Mouse (Mus musculus) T-helper 1 cell (primary cell): ENCODE data around the gene Thoc3.

ENCODE experiments used
- in situ Hi-C: fragments of 300-600 bp; cut with MboI, MseI; formaldehyde crosslinking; loops from one replicate; pipeline ENCODE4 v1.15.1; 2025; ENCODE audit warnings: high pct_unique_total_duplicates

The Thoc3 gene

DNA sequence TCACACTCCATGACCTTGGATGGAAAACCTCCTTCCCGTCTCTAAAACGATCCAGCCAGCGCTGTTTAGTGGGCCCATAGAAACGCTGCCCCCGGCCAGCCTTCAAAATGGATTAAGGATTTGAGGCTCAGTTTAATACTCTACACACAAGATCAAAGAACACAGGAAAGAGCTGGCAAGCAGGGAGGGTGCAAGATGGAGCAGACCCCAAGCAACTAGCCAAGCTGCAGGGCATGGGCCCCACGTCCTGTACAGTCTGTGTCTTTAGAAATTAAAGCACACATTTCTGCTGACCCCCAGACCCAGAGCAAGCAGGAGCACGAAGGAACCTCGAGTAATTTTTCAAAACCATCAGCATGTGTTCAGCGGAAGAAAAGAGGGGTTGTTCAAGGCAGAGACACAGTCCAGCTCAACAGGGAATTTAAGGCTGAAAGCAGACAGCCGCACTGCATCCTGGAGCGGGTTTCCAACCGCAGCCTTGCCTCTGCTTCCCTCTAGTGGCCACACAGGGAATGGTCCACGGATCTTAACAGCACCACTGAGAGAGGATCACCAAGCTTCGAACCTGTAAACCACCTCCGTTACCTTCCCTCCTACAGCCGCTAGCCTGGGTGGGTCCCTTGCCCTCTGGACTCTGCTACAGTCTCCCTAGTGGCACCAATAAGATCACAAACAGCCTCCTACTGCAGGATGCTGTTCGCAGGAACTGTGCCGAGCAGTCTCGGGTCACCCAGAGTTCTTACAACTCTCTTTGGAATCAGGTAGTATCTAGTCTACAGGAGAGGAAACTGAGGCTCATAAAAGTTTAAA, 21.8 kb downstream of the Thoc3 start:
- in situ Hi-C loops: loop anchor here (5.0 kb wide), 1 partner anchor 195 kb away; no protein-coding TSS in a partner anchor

DNA sequence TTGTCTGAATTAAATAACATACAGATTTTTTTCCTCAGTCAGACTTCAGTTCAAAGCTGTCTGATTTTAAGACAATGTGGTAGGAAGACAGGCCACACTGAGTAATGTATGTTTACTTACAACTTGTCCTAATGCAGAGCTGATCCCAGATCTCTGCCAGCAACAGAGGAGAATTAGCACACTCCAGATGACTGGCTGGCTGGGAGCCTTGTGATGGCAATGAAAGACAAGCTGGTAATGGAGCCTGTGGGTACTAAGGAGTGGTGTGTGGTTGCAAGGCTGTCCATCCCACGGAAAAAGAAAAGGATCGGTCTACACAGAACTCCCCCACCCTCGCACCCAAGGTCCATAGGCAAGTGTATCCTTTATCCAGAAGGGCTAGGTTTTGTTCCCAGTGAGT, 25.0 kb downstream of the Thoc3 start:
- in situ Hi-C loops: loop anchor here (5.0 kb wide), 1 partner anchor 331 kb away; no protein-coding TSS in a partner anchor

DNA sequence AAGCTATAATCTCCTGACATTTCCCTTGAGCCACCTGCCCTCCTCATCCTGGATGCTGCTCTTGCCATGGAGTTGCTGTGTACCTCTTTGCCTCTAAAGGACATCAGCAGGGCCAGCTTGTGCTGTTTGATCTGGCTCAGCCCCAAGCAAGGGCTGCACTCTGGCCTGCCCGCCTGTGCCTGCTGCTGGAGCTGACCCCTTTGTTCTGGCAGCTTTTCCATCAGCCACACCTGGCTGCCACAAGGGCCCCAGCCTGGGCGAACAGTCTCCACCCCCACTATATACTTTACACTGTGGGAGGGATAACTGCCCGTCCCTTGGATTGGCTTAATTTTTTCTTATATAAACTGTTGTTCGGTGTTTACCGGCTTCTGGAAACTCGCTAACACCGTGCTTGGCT, 28.7 kb downstream of the Thoc3 start:
- in situ Hi-C loops: loop anchor here (5.0 kb wide), 1 partner anchor 328 kb away; no protein-coding TSS in a partner anchor

DNA sequence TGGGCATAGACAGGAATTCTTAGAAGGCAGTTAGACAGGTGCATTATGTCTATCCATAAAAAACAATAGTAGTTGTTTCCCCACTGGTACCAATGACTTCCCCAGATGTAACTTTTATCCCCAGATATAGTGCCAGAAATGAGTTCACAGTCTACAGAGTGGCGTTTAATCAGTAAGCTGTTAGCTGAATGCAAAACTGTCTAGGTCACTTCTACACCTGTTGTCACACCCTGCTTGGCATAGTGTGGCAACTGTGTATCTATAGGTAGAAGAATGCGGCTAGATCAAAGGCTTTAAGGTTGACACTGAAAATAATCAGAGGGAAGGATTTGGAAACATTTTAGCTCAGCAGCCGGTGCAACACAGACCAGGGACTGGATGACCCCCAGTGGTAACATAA, 29.8 kb downstream of the Thoc3 start:
- in situ Hi-C loops: no loop called here

DNA sequence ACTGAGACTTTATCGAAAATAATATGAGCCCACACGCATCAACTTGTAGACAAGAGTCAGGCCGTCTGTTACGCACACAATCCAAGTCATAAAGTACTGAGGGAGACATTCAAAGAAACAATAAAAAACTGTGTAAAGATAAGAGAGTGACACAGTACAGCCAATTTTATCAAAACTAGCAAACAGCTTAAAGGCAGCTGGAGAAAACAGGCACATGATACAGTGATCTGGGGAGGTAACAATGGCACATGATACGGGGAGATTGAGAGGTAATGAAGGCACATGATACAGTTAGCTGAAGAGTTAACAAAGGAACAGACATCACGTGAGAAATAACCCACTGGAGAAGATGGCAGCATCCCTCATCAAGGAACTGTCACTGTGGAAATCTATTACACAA, 31.6 kb downstream of the Thoc3 start:
- in situ Hi-C loops: no loop called here

DNA sequence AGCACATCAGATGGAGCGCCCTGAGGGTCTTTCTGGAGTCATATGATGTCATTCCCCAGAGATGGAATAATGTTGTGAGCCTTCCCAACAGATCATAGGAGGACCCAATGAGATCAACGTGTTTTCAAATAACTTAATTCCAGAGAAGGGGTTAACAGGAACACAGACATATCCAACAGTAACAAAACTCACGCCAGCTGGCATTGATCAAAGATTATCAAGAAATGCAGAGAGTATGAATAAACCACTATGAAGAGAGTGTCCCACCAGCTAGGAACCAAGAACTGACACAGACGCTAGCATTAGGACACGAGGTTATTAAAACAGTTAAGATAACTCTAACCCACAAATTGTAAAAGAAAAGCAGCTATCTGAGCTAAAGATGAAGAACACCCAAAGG, 32.0 kb downstream of the Thoc3 start:
- in situ Hi-C loops: no loop called here

DNA sequence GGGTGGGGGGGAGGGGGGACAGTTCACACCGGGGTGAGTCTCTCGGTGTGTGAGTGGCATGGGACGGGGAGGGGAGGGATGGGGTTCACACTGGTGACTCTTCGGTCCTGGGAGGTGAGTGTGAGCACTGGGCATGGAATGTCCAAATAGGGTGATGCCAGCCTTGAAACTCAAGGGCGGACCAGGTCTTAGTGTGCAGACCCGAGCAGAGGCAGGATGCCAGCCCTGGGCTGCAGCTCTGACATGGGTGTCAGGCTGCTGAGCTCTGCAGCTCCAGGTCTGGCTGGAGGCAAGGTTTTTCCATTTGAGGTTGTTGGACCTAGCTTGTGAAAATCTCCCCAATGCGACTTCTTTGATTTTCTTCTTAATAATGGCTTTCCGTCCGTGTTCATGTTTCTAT, 37.5 kb downstream of the Thoc3 start:
- in situ Hi-C loops: no loop called here

DNA sequence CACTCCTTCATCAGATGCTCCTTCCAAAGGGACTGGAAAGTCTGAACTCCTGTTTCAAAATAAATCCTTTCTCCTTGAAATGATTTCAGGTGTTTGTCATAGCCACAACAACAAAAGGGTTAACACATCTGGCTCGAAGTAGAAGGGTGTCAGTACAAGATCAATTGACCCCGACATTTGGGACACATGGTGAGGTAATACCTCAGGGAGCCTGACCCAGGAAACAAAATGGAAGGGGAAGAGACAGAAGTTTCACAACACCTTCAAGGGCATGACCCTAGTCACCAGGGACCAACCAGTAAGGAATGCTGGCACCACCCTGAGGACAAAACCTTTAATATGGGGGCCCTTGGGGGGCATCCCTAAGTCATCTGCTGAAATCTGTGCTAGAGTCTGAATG, 38.6 kb downstream of the Thoc3 start:
- in situ Hi-C loops: no loop called here

DNA sequence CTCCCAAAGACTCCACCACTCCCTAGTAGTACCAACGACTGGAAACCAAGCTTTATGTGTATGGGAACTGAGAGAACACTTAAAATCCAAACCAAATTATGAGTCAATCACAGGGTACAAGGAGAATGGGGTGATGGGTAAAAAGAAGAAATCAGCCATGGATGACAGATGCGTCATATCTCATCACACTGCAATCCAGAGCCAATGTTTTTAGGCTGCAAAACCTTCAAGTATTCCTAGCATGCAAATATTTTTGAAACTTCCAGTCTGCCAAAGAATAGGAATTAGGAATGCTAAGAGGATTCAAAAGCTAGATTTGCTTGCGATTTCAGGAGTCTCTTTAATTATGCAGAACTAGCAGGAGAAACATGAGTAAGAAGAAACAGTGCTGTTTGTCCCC, 39.9 kb downstream of the Thoc3 start:
- in situ Hi-C loops: no loop called here

DNA sequence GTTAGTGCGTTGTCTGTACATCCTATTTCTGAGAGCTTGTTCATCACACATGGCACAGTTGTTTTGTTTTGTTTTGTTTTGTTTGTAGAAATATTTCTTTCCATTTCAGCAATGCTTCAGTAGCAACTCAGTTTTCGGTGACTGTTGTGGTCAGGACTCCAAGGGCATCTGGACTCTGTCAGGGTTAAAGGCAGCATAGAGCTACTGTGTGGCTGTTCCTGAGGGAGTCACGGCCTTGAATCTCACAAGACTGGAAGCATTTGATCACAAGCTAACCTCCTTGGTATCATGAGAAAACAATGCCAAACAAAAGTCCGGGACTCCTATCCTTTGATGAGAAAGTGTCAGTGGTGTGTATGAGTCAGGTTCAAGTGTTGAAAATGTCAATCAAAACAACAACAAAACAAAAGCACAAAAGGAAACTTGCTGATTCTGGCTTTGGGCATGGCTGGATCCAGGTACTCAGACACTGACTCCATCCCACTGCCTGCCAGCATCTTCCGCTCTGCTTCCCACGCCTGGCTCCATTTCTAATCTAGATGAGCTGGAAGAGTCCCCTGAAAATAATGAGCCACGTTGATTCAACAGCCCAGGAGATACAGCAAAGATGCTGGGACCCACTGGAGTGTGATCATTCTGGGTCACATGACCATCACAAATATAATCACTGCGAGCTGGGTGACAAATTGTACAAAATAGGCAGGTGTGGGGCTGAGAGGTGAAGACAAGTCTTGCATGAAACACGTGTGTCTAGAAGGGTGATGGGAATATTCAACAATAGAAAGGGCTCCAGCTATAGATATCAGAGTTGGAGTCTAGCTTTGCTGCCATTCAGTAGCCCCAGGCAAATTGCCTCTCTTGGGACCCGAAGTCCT, 41.6 kb downstream of the Thoc3 start:
- in situ Hi-C loops: no loop called here

DNA sequence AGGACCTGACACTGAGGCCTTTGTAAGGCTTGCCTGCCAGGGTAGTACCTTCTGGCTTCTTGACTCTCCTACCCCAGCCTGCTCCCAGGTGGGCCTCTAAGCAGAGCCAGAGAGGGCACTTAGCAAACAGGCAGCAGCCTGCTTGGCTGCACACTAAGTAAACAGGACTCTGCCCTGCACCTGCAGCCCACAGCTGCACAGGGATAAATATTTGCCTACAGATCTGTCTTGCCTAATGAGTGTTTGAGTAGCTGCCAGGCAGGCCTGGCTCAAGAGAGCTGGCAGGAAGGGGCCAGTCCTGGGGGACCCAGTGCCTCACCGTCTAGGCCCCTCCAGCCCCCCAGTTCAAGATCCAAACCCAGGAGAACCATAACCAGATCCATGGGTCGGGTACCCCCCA, 43.4 kb downstream of the Thoc3 start:
- in situ Hi-C loops: no loop called here

DNA sequence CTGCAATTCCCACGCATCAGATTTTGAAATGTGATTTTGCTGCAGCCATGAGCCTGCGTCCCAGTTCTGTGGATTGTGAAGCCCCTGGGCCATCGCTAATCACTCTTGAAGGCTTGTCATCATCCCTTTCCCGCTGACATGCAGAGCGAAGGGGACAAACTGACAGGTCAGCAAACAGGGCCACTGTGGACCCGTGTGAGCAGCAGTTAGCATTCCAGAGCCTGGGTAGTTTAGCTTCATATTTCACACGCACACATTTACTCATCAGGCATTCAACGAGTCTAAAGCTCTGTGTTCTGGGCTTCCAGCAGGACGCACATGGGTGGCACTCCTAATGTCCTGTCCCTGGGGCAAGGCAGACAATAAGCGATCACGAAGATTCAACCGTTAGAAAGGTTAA, 48.4 kb downstream of the Thoc3 start:
- in situ Hi-C loops: no loop called here

DNA sequence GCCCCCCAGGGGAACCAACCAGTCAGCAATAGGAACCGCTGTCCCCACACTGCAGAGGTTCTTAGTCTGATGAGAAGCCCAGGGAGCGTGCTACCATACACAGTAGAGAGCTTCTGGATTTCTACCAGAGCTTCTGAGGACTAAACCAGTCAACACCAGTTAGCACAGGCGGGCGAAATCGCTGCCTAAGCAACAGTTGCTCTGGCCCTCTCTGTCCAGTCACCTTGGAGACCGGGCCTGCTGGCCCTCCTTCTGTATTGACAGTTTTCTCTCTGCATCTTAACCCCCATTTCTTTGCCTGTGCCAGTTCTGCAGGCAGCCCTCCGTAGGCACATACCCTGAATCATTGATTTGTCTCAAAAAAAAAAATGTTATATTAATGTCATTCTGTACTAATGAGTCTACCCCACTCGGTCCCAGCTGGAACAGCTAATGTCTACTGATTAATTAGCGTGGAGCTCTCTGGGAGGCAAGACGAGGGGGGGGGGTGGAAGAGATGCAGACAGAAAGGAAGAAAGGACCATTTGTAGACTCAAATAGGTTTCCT, 49.8 kb downstream of the Thoc3 start:
- in situ Hi-C loops: no loop called here

DNA sequence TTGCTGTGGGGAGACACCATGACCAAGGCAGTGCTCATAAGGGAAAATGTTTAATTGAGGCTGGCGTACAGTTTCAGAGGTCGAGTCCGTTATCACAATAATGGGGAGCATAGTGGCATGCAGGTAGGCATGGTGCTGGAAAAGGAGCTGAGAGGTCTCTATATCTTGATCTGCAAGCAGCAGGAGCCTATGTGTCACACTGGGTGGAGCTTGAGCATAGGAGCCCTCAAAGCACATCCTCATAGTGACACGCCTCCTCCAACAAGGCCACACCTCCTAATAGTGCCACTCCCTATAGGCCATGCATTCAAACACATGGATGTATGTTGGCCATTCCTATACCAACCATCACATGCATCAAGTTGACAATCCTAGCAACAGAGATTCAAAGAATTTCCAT, 53.6 kb downstream of the Thoc3 start:
- in situ Hi-C loops: no loop called here

DNA sequence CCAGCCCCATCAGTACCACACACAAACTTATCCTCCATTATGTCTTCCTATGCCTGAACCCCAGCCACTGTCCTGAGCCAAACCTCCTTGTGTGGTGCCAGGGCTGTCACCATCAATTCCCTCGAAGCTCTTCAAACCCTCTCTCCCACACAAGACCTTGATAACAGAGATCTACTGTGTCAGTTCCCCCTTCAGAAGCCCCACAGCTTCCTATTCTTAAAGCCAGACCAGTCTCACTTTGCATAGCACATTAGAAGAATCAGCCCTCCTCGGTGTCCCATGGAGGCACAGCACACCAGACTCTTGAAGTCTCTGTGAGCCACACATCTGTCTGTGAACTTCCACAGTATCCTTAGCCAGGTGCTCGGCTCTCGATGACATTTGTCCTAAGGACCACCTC, 55.9 kb downstream of the Thoc3 start:
- in situ Hi-C loops: no loop called here

DNA sequence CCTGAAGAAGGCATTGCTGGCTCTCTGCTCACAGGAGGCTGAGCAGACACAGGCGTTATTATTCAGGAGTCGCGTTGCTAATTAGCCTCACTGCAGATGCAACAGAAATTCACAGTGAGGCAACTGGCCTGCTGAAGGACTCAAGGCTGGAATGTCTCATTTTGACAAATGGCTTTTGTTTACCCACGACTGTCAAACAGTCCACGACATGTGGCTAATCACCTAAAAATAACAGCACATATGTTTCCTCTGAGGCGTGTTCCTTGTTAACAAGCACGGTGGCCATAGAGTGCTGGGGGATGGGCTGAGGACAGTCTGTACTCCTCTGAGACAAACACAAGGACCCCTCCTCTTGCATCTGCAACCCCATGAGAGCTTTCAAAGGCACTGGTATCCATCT, 56.4 kb downstream of the Thoc3 start:
- in situ Hi-C loops: no loop called here

DNA sequence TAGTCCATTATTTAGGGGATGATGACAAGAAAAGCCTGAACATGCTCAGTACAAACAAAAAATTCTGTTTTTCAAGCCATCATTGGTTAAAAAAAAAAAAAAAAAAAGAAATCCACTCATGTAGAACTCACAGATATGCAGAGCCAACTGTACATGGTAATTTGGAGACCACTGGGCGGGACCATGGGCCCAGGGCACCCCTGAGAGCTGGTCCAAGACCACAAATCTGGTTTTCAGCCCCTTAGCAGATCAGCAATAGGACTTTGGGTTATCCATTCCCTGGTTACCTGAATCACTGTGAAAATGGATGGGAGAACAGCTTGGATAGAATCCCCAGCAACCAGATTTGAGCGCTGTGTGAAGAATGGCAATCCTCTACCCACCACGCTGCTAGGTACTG, 57.0 kb downstream of the Thoc3 start:
- in situ Hi-C loops: no loop called here
